Mouse (Mus musculus): ENCODE data around the gene Tlk1. TPM values are rescaled to one million over a fixed set of nuclear protein-coding genes. Genes with fewer than 3 reads are reported as not detected.

Tlk1 gene
- polyA plus RNA-seq, 1 experiment from 2014 or later: 27.8 TPM

- Histone ChIP-seq H3K36me3 (ENCODE audit: control insufficient read depth, insufficient read depth) (no peaks in the 10 kb centered on the region), H3K27me3 (replicated peaks; ENCODE audit: control insufficient read depth, insufficient read depth, low read length) (no peaks in the 10 kb centered on the region), H3K27ac (ENCODE audit: low read depth, low read length) (no peak overlapping the region), H3K4me1 (replicated peaks; ENCODE audit: control insufficient read depth, insufficient read depth, low read length) (0 out of 2 replicates have a peak, but pooled peaks cover 2% of the 10 kb centered on the region), H3K9ac (ENCODE audit: low read depth, low read length) (no peak overlapping the region), H3K4me3 (ENCODE audit: low read depth, low read length) (no peak overlapping the region), H3K9me3 (ENCODE audit: control insufficient read depth) (no peaks in the 10 kb centered on the region), H3K4me2 (replicated peaks; ENCODE audit: low read depth) (no peak overlapping the region)
- 88% methylated on average over 3 of the region's 3 CpGs for WGBS
- TF ChIP-seq CTCF (IDR thresholded peaks at IDR 0.05; ENCODE audit: low read depth): no peak
- no peak for ATAC-seq
These were observed 124.7 kb downstream of the Tlk1 start for GRCm38 (mm10) chr2:70700851-70701250.

- H3K4me2 ChIP-seq (replicated peaks; ENCODE audit: low read depth): no peak overlapping the region
- H3K4me1 ChIP-seq (replicated peaks; ENCODE audit: control insufficient read depth, insufficient read depth, low read length): 0 out of 2 replicates have a peak, but pooled peaks cover 2% of the 10 kb centered on the region
- no peaks in the 10 kb centered on the region for H3K27me3 ChIP-seq (replicated peaks; ENCODE audit: control insufficient read depth, insufficient read depth, low read length)
- H3K4me3 ChIP-seq (ENCODE audit: low read depth, low read length): no peak overlapping the region
- no peak overlapping the region for H3K27ac ChIP-seq (ENCODE audit: low read depth, low read length)
- 63% methylated on average over 10 of the region's 10 CpGs for WGBS
- ATAC-seq: no peak
- no peak for TF ChIP-seq CTCF (IDR thresholded peaks at IDR 0.05; ENCODE audit: low read depth)
- no peak overlapping the region for H3K9ac ChIP-seq (ENCODE audit: low read depth, low read length)
- H3K36me3 ChIP-seq (ENCODE audit: control insufficient read depth, insufficient read depth): peaks cover 20% of the 10 kb centered on the region
- H3K9me3 ChIP-seq (ENCODE audit: control insufficient read depth): no peaks in the 10 kb centered on the region
These were observed 129.8 kb downstream of the Tlk1 start for GRCm38 (mm10) chr2:70695712-70696111.

GRCm38 (mm10) chr2:70690195-70690594 is 135.3 kb downstream of the Tlk1 start:
- Histone ChIP-seq H3K36me3 (ENCODE audit: control insufficient read depth, insufficient read depth) (peaks cover 75% of the 10 kb centered on the region), H3K27ac (ENCODE audit: low read depth, low read length) (no peak overlapping the region), H3K4me2 (replicated peaks; ENCODE audit: low read depth) (no peak overlapping the region), H3K9ac (ENCODE audit: low read depth, low read length) (no peak overlapping the region), H3K4me3 (ENCODE audit: low read depth, low read length) (no peak overlapping the region), H3K4me1 (replicated peaks; ENCODE audit: control insufficient read depth, insufficient read depth, low read length) (no peaks in the 10 kb centered on the region), H3K9me3 (ENCODE audit: control insufficient read depth) (no peaks in the 10 kb centered on the region), H3K27me3 (replicated peaks; ENCODE audit: control insufficient read depth, insufficient read depth, low read length) (no peaks in the 10 kb centered on the region)
- WGBS: 80% methylated on average over 11 of the region's 11 CpGs
- TF ChIP-seq CTCF (IDR thresholded peaks at IDR 0.05; ENCODE audit: low read depth): no peak
- ATAC-seq: no peak

- H3K4me2 ChIP-seq (replicated peaks; ENCODE audit: low read depth): no peak overlapping the region
- H3K27ac ChIP-seq (ENCODE audit: low read depth, low read length): no peak overlapping the region
- ATAC-seq: no peak
- H3K4me3 ChIP-seq (ENCODE audit: low read depth, low read length): no peak overlapping the region
- 96% methylated on average over 21 of the region's 21 CpGs for WGBS
- peaks cover 89% of the 10 kb centered on the region for H3K36me3 ChIP-seq (ENCODE audit: control insufficient read depth, insufficient read depth)
- no peak for TF ChIP-seq CTCF (IDR thresholded peaks at IDR 0.05; ENCODE audit: low read depth)
- H3K27me3 ChIP-seq (replicated peaks; ENCODE audit: control insufficient read depth, insufficient read depth, low read length): no peaks in the 10 kb centered on the region
- no peaks in the 10 kb centered on the region for H3K9me3 ChIP-seq (ENCODE audit: control insufficient read depth)
- H3K9ac ChIP-seq (ENCODE audit: low read depth, low read length): no peak overlapping the region
- no peaks in the 10 kb centered on the region for H3K4me1 ChIP-seq (replicated peaks; ENCODE audit: control insufficient read depth, insufficient read depth, low read length)
These were observed 137.0 kb downstream of the Tlk1 start for GRCm38 (mm10) chr2:70688454-70689078.

GRCm38 (mm10) chr2:70682324-70682723 is 143.2 kb downstream of the Tlk1 start:
- H3K4me1 ChIP-seq (replicated peaks; ENCODE audit: control insufficient read depth, insufficient read depth, low read length): no peaks in the 10 kb centered on the region
- H3K27me3 ChIP-seq (replicated peaks; ENCODE audit: control insufficient read depth, insufficient read depth, low read length): no peaks in the 10 kb centered on the region
- H3K4me2 ChIP-seq (replicated peaks; ENCODE audit: low read depth): no peak overlapping the region
- no peak overlapping the region for H3K4me3 ChIP-seq (ENCODE audit: low read depth, low read length)
- H3K9me3 ChIP-seq (ENCODE audit: control insufficient read depth): no peaks in the 10 kb centered on the region
- ATAC-seq: peak; percentile 64
- peaks cover 76% of the 10 kb centered on the region for H3K36me3 ChIP-seq (ENCODE audit: control insufficient read depth, insufficient read depth)
- 31% methylated on average over 2 of the region's 2 CpGs for WGBS
- TF ChIP-seq CTCF (IDR thresholded peaks at IDR 0.05; ENCODE audit: low read depth): no peak
- H3K9ac ChIP-seq (ENCODE audit: low read depth, low read length): no peak overlapping the region
- H3K27ac ChIP-seq (ENCODE audit: low read depth, low read length): no peak overlapping the region

- H3K4me1 ChIP-seq (replicated peaks; ENCODE audit: control insufficient read depth, insufficient read depth, low read length): peaks cover 7% of the 10 kb centered on the region; the same call in 1 of the 2 replicates
- H3K27ac ChIP-seq (ENCODE audit: low read depth, low read length): no peak overlapping the region
- no peaks in the 10 kb centered on the region for H3K9me3 ChIP-seq (ENCODE audit: control insufficient read depth)
- 75% methylated on average over 7 of the region's 7 CpGs for WGBS
- peak; percentile 59 for TF ChIP-seq CTCF (IDR thresholded peaks at IDR 0.05; ENCODE audit: low read depth)
- H3K9ac ChIP-seq (ENCODE audit: low read depth, low read length): no peak overlapping the region
- H3K36me3 ChIP-seq (ENCODE audit: control insufficient read depth, insufficient read depth): peaks cover 7% of the 10 kb centered on the region
- H3K27me3 ChIP-seq (replicated peaks; ENCODE audit: control insufficient read depth, insufficient read depth, low read length): no peaks in the 10 kb centered on the region
- H3K4me2 ChIP-seq (replicated peaks; ENCODE audit: low read depth): no peak overlapping the region
- H3K4me3 ChIP-seq (ENCODE audit: low read depth, low read length): no peak overlapping the region
- ATAC-seq: no peak
These were observed 151.9 kb downstream of the Tlk1 start for GRCm38 (mm10) chr2:70673445-70674126.

Data from intestine, postnatal 0 days (tissue).